Mouse (Mus musculus) bone marrow macrophage, adult 2 months (primary cell): ENCODE measurements around the gene Plpp1.

Source experiments
- CTCF ChIP-seq: IDR thresholded peaks from 2 replicates; pipeline ENCODE4 v1.5.1; 2012; ENCODE audit warnings: low read depth, mild to moderate bottlenecking, low read length, moderate library complexity
- POLR2A ChIP-seq: IDR thresholded peaks from 2 replicates; pipeline ENCODE4 v1.6.1; 2012; ENCODE audit warnings: mild to moderate bottlenecking, low read depth, low read length, borderline replicate concordance

- TF ChIP-seq POLR2A (no peak), CTCF (no peak)
These were observed 40.6 kb upstream of the Plpp1 start for GRCm38 (mm10) chr13:112759777-112760537.
